Mouse (Mus musculus): Measurements from ENCODE around the gene Chkb.
"Not testable (repeated sequence)": the region's sequence is repeated elsewhere in the genome, so short reads cannot be mapped to it uniquely, and the experiment has no call there.

Gene Chkb

DNA sequence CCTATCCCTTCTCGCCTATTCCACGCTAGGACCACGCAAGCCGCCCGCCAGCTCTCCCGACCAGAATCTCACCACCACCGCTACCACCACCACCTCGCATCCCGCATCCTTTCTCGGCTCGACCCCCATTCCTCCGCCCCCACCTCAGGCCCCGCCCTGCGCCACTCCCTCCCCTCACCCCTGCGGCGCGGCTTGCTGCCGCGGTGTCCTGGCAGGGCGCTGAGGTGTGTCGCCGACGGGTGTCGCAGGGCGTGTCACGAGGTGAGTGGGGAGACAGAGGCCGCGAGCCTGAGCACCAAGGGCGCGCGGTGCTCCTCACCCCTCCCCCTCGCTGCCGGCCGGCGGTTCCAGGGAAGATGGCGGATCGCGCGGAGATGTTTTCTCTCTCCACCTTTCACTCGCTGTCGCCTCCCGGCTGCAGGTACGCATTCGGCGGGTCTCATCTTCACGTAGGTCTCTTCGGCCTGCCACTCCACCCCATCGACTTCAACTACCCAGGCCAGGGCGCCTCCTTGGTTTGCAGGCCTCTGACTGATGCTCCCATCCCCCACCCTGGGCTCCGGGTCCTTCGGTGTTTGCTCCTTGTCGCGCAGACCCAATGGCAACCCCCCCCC is 24.3 kb upstream of the Chkb start, which contains the start of gene Mapk8ip2:
TSS of gene Mapk8ip2 (plus strand) at position 49 of the 614 bp plus-strand sequence.
- peak; percentile 59 for DNase-seq (ENCODE audit: extremely low spot score, low spot score)

- DNase-seq (ENCODE audit: extremely low spot score, low spot score): peak; percentile 72
Measured at GRCm38 (mm10) chr15:89452906-89453864, 23.5 kb upstream of the Chkb start.

DNA sequence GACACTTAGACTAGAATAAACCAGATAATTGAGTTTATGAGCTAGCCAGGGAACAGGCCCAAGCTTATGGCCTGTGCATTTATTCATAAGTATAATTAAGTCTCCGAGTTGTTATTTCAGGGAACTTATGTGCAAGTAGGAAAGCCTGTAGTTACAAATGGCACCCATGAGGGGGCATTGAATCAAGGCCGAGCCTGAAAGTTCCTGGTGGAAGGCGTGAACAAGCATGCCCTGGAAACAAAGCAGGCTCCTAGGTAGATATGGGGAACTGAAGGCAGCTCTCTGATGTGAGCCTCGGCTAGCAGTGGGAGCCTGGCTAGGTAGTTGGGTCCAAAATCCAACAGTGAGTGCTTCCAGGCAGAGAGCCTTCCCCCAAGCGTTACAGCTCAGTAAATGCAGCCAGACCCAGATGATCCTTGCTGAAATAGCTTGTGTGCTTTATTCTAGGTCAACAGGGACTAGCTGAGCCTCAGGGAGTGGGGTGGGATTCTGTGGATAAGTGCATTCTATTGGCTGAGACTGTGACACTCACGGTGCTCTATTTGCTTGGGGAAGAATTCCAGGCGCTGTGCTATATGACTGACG is 12.9 kb upstream of the Chkb start:
- no peak for DNase-seq (ENCODE audit: extremely low spot score, low spot score)

DNA sequence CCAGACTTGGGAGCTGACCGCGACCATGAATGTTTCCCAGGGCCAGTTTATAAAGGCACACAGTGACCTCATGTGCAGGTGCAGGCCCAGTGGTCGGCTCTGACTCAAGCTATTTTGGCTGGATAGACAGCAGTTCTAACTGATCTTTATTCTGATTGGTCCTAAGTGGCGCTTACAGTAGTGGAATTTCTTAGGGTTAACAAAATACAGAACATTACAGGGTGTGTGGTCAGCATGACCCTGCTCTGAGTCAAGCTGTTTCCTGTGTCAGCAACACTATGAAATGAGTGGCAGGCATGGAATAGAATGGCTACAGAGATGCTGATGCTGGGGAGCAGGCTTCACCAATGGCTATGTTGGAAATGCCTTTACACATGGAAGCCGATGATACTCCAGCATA is 6.2 kb upstream of the Chkb start:
- DNase-seq (ENCODE audit: extremely low spot score, low spot score): no peak

- no peak for DNase-seq (ENCODE audit: extremely low spot score, low spot score)
Measured at GRCm38 (mm10) chr15:89434136-89434535, 4.4 kb upstream of the Chkb start.

DNA sequence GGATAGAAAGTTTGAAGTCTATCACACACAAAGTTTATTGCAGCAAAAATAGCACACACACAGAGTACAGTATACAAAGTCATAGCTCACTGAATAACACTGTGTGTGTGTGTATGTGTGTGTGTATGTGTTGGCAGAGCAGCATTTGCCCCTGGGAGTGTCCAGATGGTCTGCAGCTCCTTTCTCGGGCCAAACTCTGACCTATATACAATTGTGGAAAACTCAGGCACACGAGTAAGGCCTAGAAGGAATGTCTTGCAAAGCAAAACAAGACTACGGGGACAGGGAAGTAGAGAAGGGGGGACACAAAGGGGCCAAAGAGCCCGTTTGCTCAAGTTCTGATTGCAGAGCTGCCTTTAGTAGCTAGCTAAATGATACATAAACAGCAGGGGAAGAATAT is 3.2 kb upstream of the Chkb start:
- DNase-seq (ENCODE audit: extremely low spot score, low spot score): no peak

DNA sequence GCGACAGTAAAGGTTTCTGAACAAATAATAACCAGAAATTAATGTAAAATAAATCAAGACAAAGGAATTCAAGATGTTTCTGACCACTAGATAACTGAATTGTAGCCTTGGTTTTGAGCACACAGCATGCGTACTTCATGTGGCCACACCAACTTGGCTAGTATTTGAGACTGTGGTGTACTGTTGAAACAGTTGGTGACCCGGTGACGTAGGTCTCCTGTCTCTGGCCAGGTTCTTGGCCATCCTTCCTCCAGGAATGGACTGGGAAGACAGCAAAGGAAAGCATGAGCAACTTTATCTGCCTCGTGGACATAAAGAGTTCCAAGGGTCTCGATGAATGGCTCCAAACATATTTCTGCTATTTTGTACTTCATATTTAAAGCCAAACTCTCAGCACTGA is 2.1 kb upstream of the Chkb start:
- DNase-seq (ENCODE audit: extremely low spot score, low spot score): no peak

DNA sequence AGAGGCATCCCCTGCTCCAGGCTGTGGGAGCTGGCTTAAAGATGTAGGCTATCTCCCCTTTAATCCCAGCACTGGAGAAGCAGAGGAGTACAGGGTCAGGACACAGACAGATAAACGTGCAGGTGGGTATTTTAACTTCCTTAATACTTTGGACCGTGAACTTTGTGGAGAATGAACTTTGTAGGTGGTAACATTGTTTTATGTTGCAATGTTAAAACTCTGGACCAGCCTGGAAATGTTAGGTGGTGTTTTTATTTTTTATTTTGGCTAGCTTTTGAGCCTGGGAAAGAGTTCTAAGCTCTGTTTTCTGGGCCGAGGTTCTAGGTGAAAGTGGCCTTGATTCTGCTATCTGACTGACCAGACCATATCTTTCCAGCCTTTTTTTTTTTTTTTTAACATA is 1.6 kb upstream of the Chkb start:
- no peak for DNase-seq (ENCODE audit: extremely low spot score, low spot score)

DNA sequence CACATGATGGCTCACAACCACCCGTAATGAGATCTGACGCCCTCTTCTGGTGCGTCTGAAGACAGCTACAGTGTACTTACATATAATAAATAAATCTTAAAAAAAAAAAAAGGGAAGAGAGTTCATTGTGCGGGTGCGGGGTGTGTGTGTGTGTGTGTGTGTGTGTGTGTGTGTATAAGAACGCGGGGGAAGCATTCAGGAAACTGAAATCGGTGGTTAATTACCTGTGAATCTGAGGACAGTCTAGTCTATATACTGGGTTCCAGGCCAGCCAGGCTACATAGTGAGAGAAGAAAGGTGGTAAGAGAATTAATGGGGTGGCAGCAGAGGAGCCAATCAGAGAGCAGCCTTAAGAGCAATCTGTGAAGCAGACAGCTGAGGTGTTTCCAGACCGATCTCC is 1.1 kb upstream of the Chkb start:
- not testable (repeated sequence) for DNase-seq (ENCODE audit: extremely low spot score, low spot score)

DNA sequence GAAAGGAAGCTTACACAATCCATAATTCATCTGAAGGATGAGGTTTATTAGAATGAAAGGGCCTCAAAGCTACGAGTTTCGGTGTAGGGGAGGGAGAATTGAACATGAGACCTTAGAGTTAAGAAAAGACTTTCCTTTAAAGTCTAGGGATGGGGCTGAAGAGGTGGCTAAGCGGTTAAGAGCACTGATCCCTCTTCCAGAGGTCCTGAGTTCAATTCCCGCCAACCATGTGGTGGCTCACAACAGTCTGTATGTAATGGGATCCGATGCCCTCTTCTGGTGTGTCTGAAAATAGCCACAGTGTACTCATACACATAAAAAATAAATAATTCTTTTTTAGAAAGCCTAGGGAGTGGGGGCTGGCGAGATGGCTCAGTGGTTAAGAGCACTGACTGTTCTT is 633 bp upstream of the Chkb start:
- DNase-seq (ENCODE audit: extremely low spot score, low spot score): no peak

DNA sequence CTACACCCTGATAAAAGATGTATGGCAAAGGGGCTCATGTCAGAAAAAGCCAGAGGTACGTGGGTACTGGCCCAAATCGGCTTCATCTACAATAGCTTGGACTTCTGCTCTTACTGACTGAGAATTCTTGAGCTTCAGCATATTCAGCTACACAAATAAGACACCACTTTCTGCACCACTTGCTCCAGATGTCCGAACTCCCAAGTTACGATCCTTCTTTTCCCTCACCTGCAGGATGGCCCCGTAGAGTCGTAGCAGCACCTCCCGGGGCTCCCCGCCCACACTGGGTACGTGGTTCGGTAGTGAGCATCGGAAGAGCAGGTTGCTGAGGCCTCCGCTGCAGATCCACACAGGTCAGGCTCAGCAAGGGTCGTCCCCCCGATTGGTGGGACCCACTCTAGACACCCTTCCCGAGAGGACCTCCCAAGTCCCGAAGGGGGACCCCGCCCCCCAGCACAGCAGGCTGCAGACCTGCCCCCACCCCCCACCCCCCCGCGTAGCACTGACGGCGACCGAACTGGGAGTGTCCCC is 822 bp downstream of the Chkb start:
- DNase-seq (ENCODE audit: extremely low spot score, low spot score): no peak

GRCm38 (mm10) chr15:89428136-89428790 is 1.4 kb downstream of the Chkb start:
- no peak for DNase-seq (ENCODE audit: extremely low spot score, low spot score)

DNA sequence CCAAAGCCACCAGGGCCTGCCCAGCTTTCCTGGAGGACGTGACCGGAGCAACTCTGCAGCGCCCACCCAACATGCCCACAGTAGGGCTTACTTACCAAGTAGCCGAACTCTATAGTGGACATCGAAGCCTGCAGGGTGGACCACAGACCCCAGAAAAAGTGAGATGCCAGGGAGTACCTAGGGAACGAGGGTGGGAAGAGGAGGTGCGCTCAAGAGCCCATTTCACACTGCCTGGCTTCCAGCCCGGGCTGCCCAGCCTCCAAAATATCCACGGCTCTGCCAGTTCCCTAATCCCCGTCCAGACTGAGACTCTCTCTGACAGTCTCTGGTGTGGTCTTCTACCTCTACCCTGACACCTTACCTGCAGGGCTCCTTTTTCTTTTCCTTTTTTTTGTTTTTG is 3.0 kb downstream of the Chkb start:
- DNase-seq (ENCODE audit: extremely low spot score, low spot score): no peak

GRCm38 (mm10) chr15:89425711-89426121 is 4.0 kb downstream of the Chkb start, which contains the start of gene Cpt1b:
Gene Cpt1b, minus strand, starts transcription at chr15:89425863.
- no peak for DNase-seq (ENCODE audit: extremely low spot score, low spot score)

DNA sequence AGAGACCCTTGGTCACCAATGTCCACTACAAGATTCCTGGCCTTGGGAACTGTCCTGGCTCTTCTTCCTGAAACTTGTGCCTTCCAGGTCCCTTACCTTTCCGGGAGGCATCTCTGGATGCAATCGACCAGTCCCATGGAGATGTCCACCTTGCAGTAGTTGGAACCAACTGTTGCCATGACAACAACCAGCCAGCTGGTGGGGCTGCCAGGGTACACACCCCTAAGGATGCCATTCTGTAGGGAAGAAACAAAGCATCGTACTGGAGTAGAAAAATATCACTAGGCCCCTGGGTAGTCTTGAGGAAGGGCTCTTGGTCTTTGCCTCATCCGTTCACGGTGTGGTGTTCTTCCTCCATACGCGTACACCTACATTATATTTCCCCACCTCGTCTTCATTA is 5.1 kb downstream of the Chkb start:
- no peak for DNase-seq (ENCODE audit: extremely low spot score, low spot score)

DNA sequence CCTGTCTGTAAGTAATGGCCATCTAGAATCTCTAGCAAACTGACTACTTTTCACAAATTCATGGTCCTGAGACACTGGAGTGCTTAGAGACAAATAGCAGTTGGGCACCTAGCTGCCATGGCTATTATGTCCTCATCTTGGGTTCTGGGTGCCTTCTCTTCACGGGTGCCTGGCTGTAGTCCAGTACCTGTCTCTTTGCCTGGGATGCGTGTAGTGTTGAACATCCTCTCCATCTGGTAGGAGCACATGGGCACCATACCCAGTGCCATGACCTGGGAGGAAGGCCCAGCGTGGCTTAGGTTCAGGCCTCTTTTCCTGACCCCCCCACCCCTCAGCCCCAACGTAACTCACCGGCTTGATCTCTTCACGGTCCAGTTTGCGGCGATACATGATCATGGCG is 7.8 kb downstream of the Chkb start:
- no peak for DNase-seq (ENCODE audit: extremely low spot score, low spot score)

DNA sequence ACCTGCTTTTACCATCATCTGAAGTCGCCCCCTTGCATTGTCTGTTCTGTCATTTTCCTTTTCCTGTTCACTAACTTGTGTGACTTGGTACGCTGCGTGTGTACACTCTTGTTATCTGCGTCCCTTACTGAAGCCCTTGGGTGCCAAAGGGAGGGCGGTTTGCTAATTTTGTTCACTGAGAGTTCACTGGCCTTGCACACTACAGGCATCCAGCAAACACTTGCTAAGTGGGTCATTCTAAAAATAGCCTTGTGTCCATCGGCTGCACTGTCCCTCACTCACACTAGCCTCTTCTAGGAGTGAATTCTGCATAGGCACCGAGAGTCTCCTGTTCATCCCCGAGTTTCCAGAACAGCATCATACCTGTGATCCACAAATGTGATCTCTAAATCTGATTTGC is 14.4 kb downstream of the Chkb start:
- DNase-seq (ENCODE audit: extremely low spot score, low spot score): no peak

- DNase-seq (ENCODE audit: extremely low spot score, low spot score): no peak
Measured at GRCm38 (mm10) chr15:89410118-89410517, 19.6 kb downstream of the Chkb start, which contains the start of gene Syce3. Gene Syce3, minus strand, starts transcription at chr15:89410503.

DNA sequence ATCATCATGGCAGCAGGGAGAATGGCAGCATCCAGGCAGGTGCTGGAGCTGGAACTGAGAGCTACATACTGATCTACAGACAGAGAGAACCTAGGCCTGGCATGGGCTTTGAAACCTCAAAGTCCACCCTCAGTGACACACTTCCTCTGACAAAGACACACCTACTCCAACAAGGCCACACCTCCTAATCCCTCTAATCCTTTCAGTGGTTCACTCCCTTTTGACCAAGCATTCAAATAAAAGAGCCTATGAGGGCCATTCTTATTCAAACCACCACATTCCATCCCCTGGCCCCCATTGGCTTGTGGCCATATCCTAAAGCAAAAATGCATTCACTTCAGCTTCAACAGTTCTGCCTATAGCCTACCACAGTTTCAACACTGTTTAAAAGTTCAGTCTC is 23.0 kb downstream of the Chkb start:
- no peak for DNase-seq (ENCODE audit: extremely low spot score, low spot score)

- DNase-seq (ENCODE audit: extremely low spot score, low spot score): no peak
Measured at GRCm38 (mm10) chr15:89404831-89405623, 24.7 kb downstream of the Chkb start.

DNA sequence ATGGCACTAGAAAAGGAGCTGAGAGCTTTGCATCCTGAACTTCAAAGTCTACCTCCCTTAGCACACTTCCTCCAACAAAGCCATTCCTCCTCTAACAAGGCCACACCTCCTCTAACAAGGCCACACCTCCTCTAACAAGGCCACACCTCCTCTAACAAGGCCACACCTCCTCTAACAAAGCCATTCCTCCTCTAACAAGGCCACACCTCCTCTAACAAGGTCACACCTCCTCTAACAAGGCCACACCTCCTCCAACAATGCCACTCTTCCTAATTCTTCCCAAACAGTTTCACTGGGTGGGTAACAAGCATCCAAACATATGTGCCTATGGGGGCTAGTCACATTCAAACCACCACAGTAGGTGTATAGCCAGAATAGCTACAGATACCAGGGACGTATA is 27.2 kb downstream of the Chkb start:
- DNase-seq (ENCODE audit: extremely low spot score, low spot score): no peak
